8 mouse cellular contexts compared by ENCODE assay signal in genomic region chr12:38778299-38779075, GRCm38 (mm10). TPM values are rescaled to one million over a fixed set of nuclear protein-coding genes. Genes with fewer than 3 reads are reported as not detected.
DNase-seq lines count a peak whose midpoint lies in the region; ATAC-seq and TF ChIP-seq lines count a peak whose summit lies in the region.

No protein-coding gene starts in this region.

- WGBS in forebrain, embryonic 13.5 days, result under 1% methylated on average over 36 of the region's 37 CpGs
- under 1% methylated on average over 37 of the region's 37 CpGs for WGBS in heart, postnatal 0 days
- WGBS in liver, embryonic 14.5 days (ENCODE audit: insufficient replicate concordance), result under 1% methylated on average over 36 of the region's 37 CpGs
- WGBS in stomach, postnatal 0 days, result under 1% methylated on average over 32 of the region's 37 CpGs

- in situ Hi-C loops in CH12.LX (cut with MboI; ENCODE audit: low pct_ligation_motif_present, low pct_unique_long_range_greater_than_20kb, low sequenced_read_pairs), result no loop called here

- H3K4me2 ChIP-seq in CH12.LX (ENCODE audit: insufficient read depth, low read depth, poor library complexity, severe bottlenecking), result peak overlapping the region; percentile 99
- peak overlapping the region; percentile 89 for H3K4me2 ChIP-seq in forebrain, embryonic 13.5 days
- peak overlapping the region; percentile 96 for H3K4me2 ChIP-seq in heart, postnatal 0 days (ENCODE audit: low read depth, low read length)
- peak overlapping the region; percentile 75 for H3K4me2 ChIP-seq in liver, embryonic 14.5 days (ENCODE audit: low read depth)
- H3K4me2 ChIP-seq in stomach, postnatal 0 days (replicated peaks; ENCODE audit: low read depth), result peak overlapping the region; percentile 94

- ATAC-seq in forebrain, embryonic 13.5 days, result peak; percentile 96
- peak; percentile 92 for ATAC-seq in heart, postnatal 0 days (ENCODE audit: insufficient read depth, low read depth)
- ATAC-seq in liver, embryonic 14.5 days (ENCODE audit: insufficient read depth), result peak; percentile 79
- ATAC-seq in stomach, postnatal 0 days (ENCODE audit: low FRiP score, low TSS enrichment), result peak; percentile 98

- peaks cover 0 to 6% of the 10 kb centered on the region in 2 experiments; a peak in 1 of 4 replicates for H3K4me1 ChIP-seq in CH12.LX (ENCODE audit: control insufficient read depth in 1 of 2, insufficient read depth in 2 of 2)
- peaks cover 18% of the 10 kb centered on the region; the same call in 1 of the 2 replicates for H3K4me1 ChIP-seq in forebrain, embryonic 13.5 days
- peaks cover 6% of the 10 kb centered on the region; the same call in 1 of the 2 replicates for H3K4me1 ChIP-seq in heart, postnatal 0 days (ENCODE audit: control insufficient read depth, insufficient read depth)
- H3K4me1 ChIP-seq in liver, embryonic 14.5 days (replicated peaks; ENCODE audit: control insufficient read depth in 2 of 2, insufficient read depth in 2 of 2, low read length in 1 of 2), result peaks cover 0 to 4% of the 10 kb centered on the region in 2 experiments; a peak in 1 of 4 replicates
- H3K4me1 ChIP-seq in stomach, postnatal 0 days (replicated peaks; ENCODE audit: control insufficient read depth, insufficient read depth), result no peaks in the 10 kb centered on the region

- peak overlapping the region; percentile 60 for H3K27ac ChIP-seq in CH12.LX (ENCODE audit: insufficient read depth, low read depth)
- peak overlapping the region; percentile 88 for H3K27ac ChIP-seq in forebrain, embryonic 13.5 days
- peak overlapping the region; percentile 94 for H3K27ac ChIP-seq in heart, postnatal 0 days (ENCODE audit: low read depth)
- no peak overlapping the region for H3K27ac ChIP-seq in liver, embryonic 14.5 days
- peak overlapping the region; percentile 94 for H3K27ac ChIP-seq in stomach, postnatal 0 days (replicated peaks)

- H3K36me3 ChIP-seq in CH12.LX (replicated peaks in 1 of 2; ENCODE audit: control insufficient read depth in 1 of 2, insufficient read depth in 1 of 2, low read length in 1 of 2), result no peaks in the 10 kb centered on the region
- H3K36me3 ChIP-seq in forebrain, embryonic 13.5 days (ENCODE audit: poor library complexity, severe bottlenecking), result no peaks in the 10 kb centered on the region
- no peaks in the 10 kb centered on the region for H3K36me3 ChIP-seq in heart, postnatal 0 days (replicated peaks; ENCODE audit: control insufficient read depth, insufficient read depth, low read length)
- H3K36me3 ChIP-seq in liver, embryonic 14.5 days (replicated peaks; ENCODE audit: control insufficient read depth, insufficient read depth, low read depth), result no peaks in the 10 kb centered on the region
- no peaks in the 10 kb centered on the region for H3K36me3 ChIP-seq in stomach, postnatal 0 days (ENCODE audit: control insufficient read depth, insufficient read depth, low read length)

- H3K4me3 ChIP-seq in CH12.LX (replicated peaks in 1 of 3; ENCODE audit: low read depth in 2 of 3, low read length in 2 of 3, poor library complexity in 1 of 3), result peak overlapping the region; percentile 49 to 72 (median 71)
- H3K4me3 ChIP-seq in forebrain, embryonic 13.5 days, result peak overlapping the region; percentile 54
- peak overlapping the region; percentile 84 for H3K4me3 ChIP-seq in heart, postnatal 0 days (ENCODE audit: low read depth, low read length)
- H3K4me3 ChIP-seq in liver, embryonic 14.5 days (ENCODE audit: insufficient read depth in 1 of 2, low read depth in 2 of 2, low read length in 2 of 2), result peak overlapping the region; percentile 48 to 54
- H3K4me3 ChIP-seq in stomach, postnatal 0 days (ENCODE audit: low read depth, low read length), result peak overlapping the region; percentile 68

- dilution Hi-C loops in CH12.LX (cut with MboI; ENCODE audit: extremely low pct_ligation_motif_present, extremely low pct_unique_long_range_greater_than_20kb, low sequenced_read_pairs), result no loop called here

- no peaks in the 10 kb centered on the region for H3K9me3 ChIP-seq in CH12.LX (replicated peaks; ENCODE audit: low read length)
- no peaks in the 10 kb centered on the region for H3K9me3 ChIP-seq in forebrain, embryonic 13.5 days (replicated peaks)
- no peaks in the 10 kb centered on the region for H3K9me3 ChIP-seq in heart, postnatal 0 days (replicated peaks; ENCODE audit: control insufficient read depth, low read length)
- no peaks in the 10 kb centered on the region for H3K9me3 ChIP-seq in liver, embryonic 14.5 days (ENCODE audit: control insufficient read depth, low read length)
- no peaks in the 10 kb centered on the region for H3K9me3 ChIP-seq in stomach, postnatal 0 days (ENCODE audit: control insufficient read depth, low read length)

- TF ChIP-seq RAD21 in CH12.LX (IDR thresholded peaks at IDR 0.05; ENCODE audit: low read depth, low read length), result no peak

- no peak for TF ChIP-seq CTCF in CH12.LX (conservative IDR thresholded peaks at IDR 0.05 in 1 of 2, IDR thresholded peaks at IDR 0.05 in 1 of 2; ENCODE audit: low read depth in 2 of 2, low read length in 2 of 2)
- no peak for TF ChIP-seq CTCF in heart, postnatal 0 days (IDR thresholded peaks at IDR 0.05; ENCODE audit: low read depth)
- no peak for TF ChIP-seq CTCF in liver, embryonic 14.5 days (IDR thresholded peaks at IDR 0.05; ENCODE audit: low read depth)
- peak; percentile 40; the same call in 1 of the 2 replicates for TF ChIP-seq CTCF in stomach, postnatal 0 days (IDR thresholded peaks at IDR 0.05; ENCODE audit: low read depth)

- TF ChIP-seq POLR2A in CH12.LX (IDR thresholded peaks at IDR 0.05; ENCODE audit: low read depth, low read length), result no peak

- peak; percentile 77 for TF ChIP-seq EP300 in CH12.LX (IDR thresholded peaks at IDR 0.05; ENCODE audit: low read length)
- TF ChIP-seq EP300 in heart, postnatal 0 days (IDR thresholded peaks at IDR 0.05; ENCODE audit: low read depth), result no peak
- TF ChIP-seq EP300 in liver, embryonic 14.5 days (IDR thresholded peaks at IDR 0.05; ENCODE audit: low read depth), result no peak
- TF ChIP-seq EP300 in stomach, postnatal 0 days (optimal IDR thresholded peaks at IDR 0.05), result no peak

- H3K27me3 ChIP-seq in CH12.LX (replicated peaks), result no peaks in the 10 kb centered on the region
- 0 out of 2 replicates have a peak, but pooled peaks cover 3% of the 10 kb centered on the region for H3K27me3 ChIP-seq in forebrain, embryonic 13.5 days
- no peaks in the 10 kb centered on the region for H3K27me3 ChIP-seq in heart, postnatal 0 days (ENCODE audit: control insufficient read depth, insufficient read depth, low read length)
- H3K27me3 ChIP-seq in liver, embryonic 14.5 days (ENCODE audit: control insufficient read depth, insufficient read depth, low read length), result no peaks in the 10 kb centered on the region
- H3K27me3 ChIP-seq in stomach, postnatal 0 days (ENCODE audit: control insufficient read depth, insufficient read depth, low read length), result no peaks in the 10 kb centered on the region

- DNase-seq in CH12.LX (ENCODE audit: extremely low read depth), result peak; percentile 76
- peak; percentile 13 for DNase-seq in c-Kit-positive CD71-positive TER-119-positive erythroid progenitor cells, embryonic 14.5 days (ENCODE audit: low spot score)
- peak; percentile 97 for DNase-seq in heart, postnatal 0 days (ENCODE audit: low spot score)
- peak; percentile 92 to 97 for DNase-seq in kidney, postnatal 25 days
- peak; percentile 20 to 30 (median 26) for DNase-seq in liver, embryonic 14.5 days (ENCODE audit: low read depth in 3 of 3, low spot score in 3 of 3)
- peak; percentile 88 for DNase-seq in neural tube, embryonic 10.5 days (ENCODE audit: extremely low spot score, low spot score)
- peak; percentile 93 for DNase-seq in stomach, postnatal 0 days (ENCODE audit: low spot score)

- no peaks in the 10 kb centered on the region for H3K79me2 ChIP-seq in CH12.LX (replicated peaks; ENCODE audit: control insufficient read depth, extremely low read depth, insufficient read depth, poor library complexity, severe bottlenecking)

- H3K9ac ChIP-seq in CH12.LX (ENCODE audit: insufficient read depth, low read depth), result peak overlapping the region; percentile 98
- peak overlapping the region; percentile 63 for H3K9ac ChIP-seq in forebrain, embryonic 13.5 days
- H3K9ac ChIP-seq in heart, postnatal 0 days (replicated peaks; ENCODE audit: low read depth, low read length), result peak overlapping the region; percentile 63
- no peak overlapping the region for H3K9ac ChIP-seq in liver, embryonic 14.5 days (replicated peaks)
- H3K9ac ChIP-seq in stomach, postnatal 0 days (ENCODE audit: low read length), result peak overlapping the region; percentile 64

TF ChIP-seq in CH12.LX, 34 proteins besides CTCF, POLR2A, EP300 and RAD21 (continues in another document):
- TF ChIP-seq MAFK (IDR thresholded peaks at IDR 0.05; ENCODE audit: insufficient replicate concordance, low read length) (no peak), JUN (IDR thresholded peaks at IDR 0.05; ENCODE audit: insufficient read depth, low read depth, low read length) (no peak), USF2 (conservative IDR thresholded peaks at IDR 0.05; ENCODE audit: low read depth, low read length) (peak; percentile 64), USF1 (IDR thresholded peaks at IDR 0.05; ENCODE audit: low read depth, low read length) (peak; percentile 82), MAX (IDR thresholded peaks at IDR 0.05; ENCODE audit: low read length) (peak; percentile 63), ETS1 (conservative IDR thresholded peaks at IDR 0.05; ENCODE audit: low read depth, low read length) (peak; percentile 56), JUND (conservative IDR thresholded peaks at IDR 0.05; ENCODE audit: low read depth, low read length) (no peak), TBP (conservative IDR thresholded peaks at IDR 0.05; ENCODE audit: low read depth, low read length) (no peak), CHD1 (IDR thresholded peaks at IDR 0.05; ENCODE audit: low read depth, low read length) (no peak), HCFC1 (IDR thresholded peaks at IDR 0.05; ENCODE audit: low read depth, low read length) (0 out of 2 replicates have a peak, but pooled peaks have one; percentile 31), NRF1 (IDR thresholded peaks at IDR 0.05; ENCODE audit: low read depth, low read length) (0 out of 2 replicates have a peak, but pooled peaks have one; percentile 34), MEF2A (IDR thresholded peaks at IDR 0.05; ENCODE audit: borderline replicate concordance, low read depth, low read length) (peak; percentile 41; the same call in 1 of the 2 replicates)

RNA-seq across cellular contexts. Expression of gene Etv1, which starts 0.7 kb away (rescaled TPM):
- total RNA-seq in CH12.LX (2012; rRNA removed) (1.3 and 3.4 TPM in 2 replicates), CH12.LX (2014; rRNA removed) (3.4 and 4.4 TPM in 2 replicates)
- polyA plus RNA-seq in CH12.LX (2012; ENCODE audit: insufficient read length, low read depth), result 4.0 and 5.4 TPM in 2 replicates
- 28.5 and 29.2 TPM in 2 replicates for polyA plus RNA-seq in forebrain, embryonic 13.5 days (2015; fragmentation: Nextera tagmentation; extraction: Ambion mirVana)
- 18.2 and 31.9 TPM in 2 replicates for total RNA-seq in heart, postnatal 0 days (2014; rRNA removed; ENCODE audit: low replicate concordance)
- 24.8 TPM in 2 replicates for polyA plus RNA-seq in heart, postnatal 0 days (2015; fragmentation: Nextera tagmentation; extraction: Ambion mirVana)
- 0.16 and 0.24 TPM in 2 replicates for polyA plus RNA-seq in liver, embryonic 14.5 days (2012; rRNA removed)
- 0.30 and 0.88 TPM in 2 replicates for polyA plus RNA-seq in liver, embryonic 14.5 days (2014; fragmentation: Nextera tagmentation; extraction: Ambion mirVana)
- 20.7 and 20.9 TPM in 2 replicates for polyA plus RNA-seq in stomach, postnatal 0 days (2015; fragmentation: Nextera tagmentation; extraction: Ambion mirVana)

Comparison
In these comparisons a context has a peak if more than half of its experiments do, and no peak if none do; other contexts are left out.
1. DNase-seq: peak in every context shown above with its lines; median percentile 97 in heart, postnatal 0 days; 94 in kidney, postnatal 25 days; 93 in stomach, postnatal 0 days; 88 in neural tube, embryonic 10.5 days; 76 in CH12.LX; 26 in liver, embryonic 14.5 days; 13 in c-Kit-positive CD71-positive TER-119-positive erythroid progenitor cells, embryonic 14.5 days.